Mouse (Mus musculus) heart, adult 11 months (tissue): ENCODE data around the gene Usp45.
"Not testable (repeated sequence)": the region's sequence is repeated elsewhere in the genome, so short reads cannot be mapped to it uniquely, and the experiment has no call there.

Experiments used
- DNase-seq: peaks from one replicate; pipeline ENCODE4 v3.0.0; 2022

Usp45 gene

DNA sequence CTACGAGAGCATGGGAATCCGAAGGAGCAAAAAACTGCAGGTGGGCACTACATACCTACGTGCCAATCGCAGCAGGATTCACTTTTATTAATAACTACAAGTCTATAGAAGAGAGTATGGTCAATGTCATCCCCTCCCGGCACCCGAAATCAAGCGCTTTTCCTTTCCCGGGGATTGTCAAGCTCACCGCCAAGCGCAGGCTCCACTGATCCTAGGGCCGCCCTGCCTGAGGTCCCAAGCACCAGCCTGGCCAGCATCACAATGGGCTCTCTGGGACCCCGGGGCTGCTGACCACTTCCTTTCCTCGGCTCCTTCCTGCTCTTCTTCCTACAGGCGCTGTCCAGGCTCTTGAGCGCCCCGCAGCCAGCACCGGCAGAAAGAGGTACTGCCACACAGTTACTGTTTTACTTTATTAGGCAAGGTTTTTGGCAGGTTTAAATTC lies at the start of gene Usp45, which contains the start of gene Tstd3:
TSS of gene Usp45 (plus strand) at position 294 of the 442 bp plus-strand sequence.
TSS of gene Tstd3 (minus strand) at position 350 of the 442 bp plus-strand sequence.
- DNase-seq, result peak; percentile 97

GRCm38 (mm10) chr4:21722752-21723334 lies 44.1 kb upstream of the Usp45 start:
- no peak for DNase-seq

DNA sequence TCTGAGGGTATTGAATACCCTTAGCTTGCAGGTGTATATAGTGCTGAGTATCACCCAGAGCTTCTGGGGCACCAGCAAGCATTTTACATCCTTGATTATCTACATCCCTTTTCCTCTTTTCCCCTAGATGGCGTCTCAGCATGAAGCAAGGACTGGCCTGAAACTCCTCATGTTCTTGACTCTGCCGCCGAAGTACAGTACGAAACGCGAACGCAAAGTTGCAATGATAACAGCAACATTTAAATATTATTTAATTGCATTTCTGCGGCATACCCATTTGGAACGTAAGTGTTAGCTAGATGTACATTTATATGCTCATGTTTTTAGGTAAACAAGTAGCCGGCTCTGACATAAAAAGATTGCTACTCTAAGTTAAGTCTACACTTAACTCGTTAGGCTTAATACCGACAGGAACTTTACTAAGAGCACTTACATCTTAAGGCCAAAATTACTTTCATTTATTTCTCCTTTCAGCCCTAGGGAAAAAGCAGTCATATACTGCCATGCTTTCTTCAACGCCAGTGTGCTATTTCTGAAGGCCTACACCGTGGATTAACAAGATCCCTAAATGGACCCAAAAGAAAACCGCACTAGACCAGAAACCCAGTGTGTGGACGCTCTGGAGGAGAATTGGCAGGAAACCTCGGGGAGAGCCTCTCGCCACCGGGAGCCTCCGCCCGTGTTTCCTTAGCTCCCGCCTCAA lies 39.9 kb upstream of the Usp45 start:
- peak; percentile 91 for DNase-seq

- DNase-seq, result peak; percentile 99
These were observed 39.3 kb upstream of the Usp45 start, which contains the start of gene Ccnc for GRCm38 (mm10) chr4:21727615-21728165. TSS of gene Ccnc (plus strand) at chr4:21727701.

GRCm38 (mm10) chr4:21739169-21739568 lies 27.8 kb upstream of the Usp45 start:
- no peak for DNase-seq

DNA sequence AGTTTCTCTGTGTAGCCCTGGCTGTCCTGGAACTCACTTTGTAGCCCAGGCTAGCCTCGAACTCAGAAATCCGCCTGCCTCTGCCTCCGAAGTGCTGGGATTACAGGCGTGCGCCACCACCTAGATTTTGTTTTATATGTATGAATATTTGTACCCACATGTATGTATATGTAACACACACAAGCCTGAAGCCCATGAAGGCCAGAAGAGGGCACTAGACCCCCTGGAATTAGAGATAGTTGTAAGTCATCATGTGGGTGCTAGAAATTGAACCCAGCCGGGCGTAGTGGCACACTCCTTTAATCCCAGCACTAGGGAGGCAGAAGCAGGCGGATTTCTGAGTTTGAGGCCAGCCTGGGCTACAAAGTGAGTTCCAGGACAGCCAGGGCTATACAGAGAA lies 22.8 kb upstream of the Usp45 start:
- not testable (repeated sequence) for DNase-seq

GRCm38 (mm10) chr4:21745723-21746122 lies 21.2 kb upstream of the Usp45 start:
- DNase-seq, result no peak

DNA sequence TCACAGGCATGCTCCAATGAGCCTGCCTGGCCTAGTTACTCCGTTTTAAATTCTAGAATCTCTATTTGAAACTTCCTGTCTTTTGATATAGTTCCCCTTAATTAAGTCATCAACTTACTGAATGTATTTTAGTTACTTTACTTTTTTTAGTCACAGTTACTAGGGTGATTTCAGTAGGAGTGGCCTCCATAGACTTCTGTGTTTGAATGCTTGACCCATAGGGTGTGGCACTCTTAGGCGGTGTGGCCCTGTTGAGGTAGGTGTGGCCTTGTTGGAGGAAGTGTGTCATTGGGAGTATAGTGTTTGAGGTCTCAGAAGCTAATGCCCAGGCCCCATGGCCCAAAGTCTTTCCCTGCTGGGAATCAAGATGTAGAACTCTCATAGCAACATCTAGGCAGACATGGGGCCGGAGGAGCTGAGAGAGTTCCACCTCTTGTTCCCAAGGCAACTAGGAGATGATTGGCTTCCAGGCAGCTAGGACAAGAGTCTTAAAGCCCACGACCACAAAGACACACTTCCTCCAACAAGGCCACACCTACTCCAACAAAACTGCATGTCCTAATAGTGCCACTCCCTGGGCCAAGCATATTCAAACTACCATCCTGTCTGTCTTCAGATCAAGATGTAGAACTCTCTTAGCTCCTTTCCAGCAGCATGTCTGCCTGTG lies 11.7 kb upstream of the Usp45 start:
- DNase-seq, result no peak

GRCm38 (mm10) chr4:21758860-21759259 lies 8.1 kb upstream of the Usp45 start:
- DNase-seq, result peak; percentile 45

- DNase-seq, result peak; percentile 54
These were observed 5.4 kb upstream of the Usp45 start for GRCm38 (mm10) chr4:21761416-21762160.

DNA sequence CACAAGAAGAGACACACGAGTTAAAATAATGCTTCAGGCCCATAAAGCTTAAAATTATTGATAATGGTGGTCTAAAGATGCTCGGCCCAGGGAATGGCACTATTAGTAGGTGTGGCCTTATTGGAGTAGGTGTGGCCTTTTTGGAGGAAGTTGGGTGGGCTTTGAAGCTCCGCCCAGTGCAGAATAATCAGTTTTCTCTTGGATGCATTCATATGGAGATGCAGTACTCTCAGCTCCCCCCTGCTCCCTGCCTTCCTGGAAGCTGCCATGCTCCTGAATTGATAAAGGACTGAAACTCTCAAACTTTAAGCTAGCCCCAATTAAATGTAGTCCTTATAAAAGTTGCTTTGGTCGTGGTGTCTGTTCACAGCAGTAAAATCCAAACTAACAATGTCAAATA lies 3.1 kb upstream of the Usp45 start:
- no peak for DNase-seq

DNA sequence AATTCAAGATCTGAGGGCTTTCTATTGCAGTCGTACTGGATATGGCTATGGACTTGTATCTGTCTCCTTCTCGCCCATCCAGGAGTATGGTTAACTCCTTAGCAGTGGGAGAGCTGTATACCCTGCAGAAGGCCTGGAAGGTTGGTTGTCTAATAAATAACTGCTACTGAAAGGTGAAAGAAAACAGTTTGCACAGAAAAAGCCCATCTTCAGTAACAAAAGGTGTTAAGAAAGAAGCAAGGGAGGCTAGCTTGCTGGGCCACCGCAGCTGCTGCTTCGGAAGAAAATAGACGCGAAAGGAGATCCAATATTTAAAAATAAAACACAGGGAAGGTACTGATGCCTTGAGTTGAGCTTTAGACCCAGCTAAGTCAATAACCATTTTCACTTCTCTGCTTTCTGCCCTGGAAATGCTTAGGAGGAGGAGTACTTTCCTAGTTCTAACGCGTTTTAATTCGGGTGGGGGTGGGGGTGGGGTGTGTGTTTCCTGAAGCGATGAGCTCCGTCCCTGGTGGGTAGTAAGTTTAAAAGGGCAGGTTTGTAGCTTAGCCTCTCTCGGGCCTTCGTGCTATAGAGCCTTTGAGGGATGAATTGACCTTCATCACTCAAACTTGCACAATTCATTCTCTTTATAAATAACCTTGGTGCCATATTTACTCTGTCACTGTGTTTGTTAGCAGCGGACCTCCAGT lies 639 bp upstream of the Usp45 start:
- DNase-seq, result peak; percentile 41

GRCm38 (mm10) chr4:21771064-21771463 lies 4.1 kb downstream of the Usp45 start:
- DNase-seq, result no peak

GRCm38 (mm10) chr4:21772306-21772705 lies 5.3 kb downstream of the Usp45 start:
- no peak for DNase-seq

DNA sequence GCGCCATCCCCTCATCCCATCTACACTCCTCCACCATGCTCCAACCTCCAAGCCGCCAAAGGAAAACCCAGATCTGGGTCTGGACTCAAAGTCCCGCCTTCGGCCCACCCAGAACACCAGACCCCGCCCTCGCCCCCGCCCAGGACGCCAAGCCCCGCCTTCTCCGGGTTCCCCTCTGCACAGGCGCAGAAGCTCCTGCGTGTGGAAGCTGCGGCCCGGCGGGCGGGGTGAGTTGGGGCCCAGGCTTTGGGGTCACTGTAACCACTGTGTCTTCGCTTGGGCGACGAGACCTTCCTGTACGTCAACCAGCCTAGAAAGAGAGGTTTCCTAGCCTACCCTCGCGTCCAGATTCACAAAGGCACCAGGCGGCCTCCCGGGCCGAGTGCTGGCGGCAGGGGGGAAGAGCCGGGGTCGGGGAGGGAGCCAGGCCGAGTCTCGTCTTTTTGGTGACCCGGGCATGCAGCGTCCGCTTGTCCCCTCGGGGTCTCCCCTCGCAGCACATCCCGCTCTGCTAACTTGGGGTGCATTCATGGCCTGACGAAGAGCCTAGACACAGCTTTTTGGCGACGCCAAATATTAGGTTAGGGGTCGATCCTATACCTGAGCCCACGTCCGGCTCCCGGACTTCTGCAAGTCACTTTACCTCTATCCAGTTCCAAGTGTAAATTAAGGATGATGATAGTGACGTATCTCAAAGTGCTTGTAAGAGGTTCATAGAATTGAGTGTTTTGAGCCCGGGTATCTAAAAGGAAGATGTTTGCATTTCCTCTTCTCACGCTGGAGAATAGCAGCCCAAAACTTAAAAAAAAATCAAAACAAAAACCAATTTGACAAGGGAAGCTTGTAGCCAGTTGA lies 9.4 kb downstream of the Usp45 start:
- peak; percentile 99 for DNase-seq

DNA sequence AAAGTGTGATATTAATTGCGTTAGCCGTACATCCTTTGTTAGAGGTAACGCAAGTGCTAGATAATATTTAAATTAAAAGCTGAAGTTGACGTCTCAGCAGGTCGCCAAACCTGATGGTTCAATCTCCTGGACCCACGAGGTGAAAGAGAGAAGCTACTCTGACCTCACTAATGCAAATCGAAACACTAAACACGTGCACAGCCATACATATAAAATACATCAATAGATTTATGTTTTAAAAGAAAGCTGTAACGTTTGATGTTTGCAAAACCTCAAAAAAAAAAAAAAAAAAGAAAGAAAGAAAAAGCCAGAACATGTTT lies 9.9 kb downstream of the Usp45 start:
- no peak for DNase-seq

- DNase-seq, result no peak
These were observed 14.1 kb downstream of the Usp45 start for GRCm38 (mm10) chr4:21780816-21781726.

DNA sequence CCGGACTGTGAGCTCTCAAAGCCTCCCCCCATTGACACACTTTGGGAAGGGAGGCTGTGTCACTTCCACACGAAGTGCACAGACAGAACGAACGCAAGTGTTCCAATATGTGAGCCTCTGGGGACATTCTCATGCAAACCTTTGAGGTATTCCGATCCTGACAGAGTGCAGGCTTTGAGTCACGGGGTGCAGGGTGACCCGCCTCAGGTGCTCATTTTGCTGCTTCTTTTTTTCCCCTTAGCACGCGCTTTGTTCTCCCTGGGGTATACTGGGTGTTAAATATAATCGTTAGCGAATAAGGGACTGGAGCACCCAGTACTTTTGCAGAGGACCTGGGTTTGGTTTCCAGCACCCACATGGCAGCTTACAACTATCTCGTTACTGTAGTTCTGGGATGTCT lies 19.3 kb downstream of the Usp45 start:
- DNase-seq, result no peak

DNA sequence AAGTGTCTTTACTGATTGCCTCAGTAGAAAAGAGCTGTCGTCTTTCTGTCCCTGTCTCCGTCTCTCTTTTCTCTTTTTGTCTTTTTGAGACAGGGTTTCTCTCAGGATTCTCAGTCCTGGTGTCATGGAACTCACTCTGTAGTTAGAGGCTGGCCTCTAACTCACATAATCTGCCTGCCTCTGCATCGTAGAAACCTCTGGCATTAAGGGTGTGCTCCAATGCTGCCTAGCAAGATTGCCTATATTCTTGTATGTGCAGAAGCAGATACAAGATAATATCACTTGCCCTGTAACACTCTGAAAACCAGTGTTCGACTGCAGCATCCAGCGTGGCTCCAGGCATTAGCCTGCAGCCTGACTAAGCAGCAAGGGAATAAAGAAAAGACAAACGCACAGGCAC lies 21.9 kb downstream of the Usp45 start:
- DNase-seq, result no peak

DNA sequence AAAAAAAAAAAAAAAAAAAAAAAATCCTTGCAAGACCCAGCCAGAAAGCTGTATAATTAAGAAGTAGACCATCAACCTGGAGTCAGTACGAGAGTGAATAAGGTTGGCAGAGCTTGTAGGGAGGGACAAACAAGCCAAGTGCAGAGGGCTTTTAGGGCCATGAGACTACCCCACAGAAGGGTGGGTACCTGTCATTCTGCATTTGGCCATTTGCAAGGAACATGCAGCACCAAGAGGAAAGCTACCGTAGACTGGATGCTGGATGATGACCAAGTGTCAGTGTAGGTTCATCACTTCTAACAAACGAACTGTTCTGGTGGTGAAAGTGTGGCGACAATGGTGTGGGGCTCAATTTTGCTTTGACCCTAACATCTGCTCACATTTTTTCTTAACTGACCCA lies 22.9 kb downstream of the Usp45 start:
- DNase-seq, result peak; percentile 50
